Mouse (Mus musculus) urinary bladder, adult 18-20 months (tissue): Measurements from ENCODE around the gene Xrra1.
A peak's percentile ranks its signal among the peaks of the same experiment; 100 is the strongest.

Source experiments
- DNase-seq, 2 experiments: peaks; one replicate each; pipeline ENCODE4 v3.0.0; 2022; ENCODE audit warnings: low spot score in 2 of 2, mixed read lengths in 2 of 2

Xrra1 gene

DNA sequence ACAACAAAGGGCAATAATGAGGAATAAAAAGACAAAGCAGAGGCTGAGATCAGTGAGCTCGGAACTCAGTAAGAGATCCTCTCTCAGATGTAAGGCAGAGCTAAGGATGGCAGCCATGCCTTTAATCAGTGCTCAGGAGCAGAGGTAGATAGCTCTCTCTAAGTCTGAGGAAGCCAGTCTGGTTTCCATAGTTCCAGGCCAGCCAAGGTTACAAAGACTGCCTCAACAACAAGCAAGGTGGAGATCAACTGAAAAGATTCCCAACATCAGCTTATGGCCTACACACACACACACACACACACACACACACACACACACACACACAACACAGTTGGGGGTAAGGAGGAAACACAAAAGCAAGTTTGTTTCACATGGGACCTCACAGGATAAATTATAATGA, 7.8 kb upstream of the Xrra1 start:
- no peak for DNase-seq

DNA sequence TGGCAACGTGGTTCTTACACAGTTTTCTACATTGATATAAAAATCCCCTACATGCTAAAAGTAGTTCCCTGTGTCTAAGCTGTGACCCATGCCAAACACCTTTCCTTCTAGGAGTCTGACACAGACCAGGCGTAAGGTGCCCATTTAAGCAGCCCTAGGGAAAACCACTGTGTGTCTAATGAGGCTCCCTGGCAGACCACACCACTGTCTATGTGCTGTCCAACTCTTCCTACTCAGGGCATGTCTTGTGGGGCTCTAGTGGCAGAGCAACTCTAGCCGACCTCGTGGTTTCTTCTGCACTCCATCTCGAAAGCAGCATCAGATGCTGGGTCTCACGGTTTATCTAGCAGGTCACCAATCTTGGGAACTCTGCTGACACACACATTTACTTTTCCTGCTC, 7.3 kb upstream of the Xrra1 start:
- no peak for DNase-seq

- DNase-seq, result no peak
These were observed 5.6 kb upstream of the Xrra1 start for GRCm38 (mm10) chr7:99853350-99853749.

DNA sequence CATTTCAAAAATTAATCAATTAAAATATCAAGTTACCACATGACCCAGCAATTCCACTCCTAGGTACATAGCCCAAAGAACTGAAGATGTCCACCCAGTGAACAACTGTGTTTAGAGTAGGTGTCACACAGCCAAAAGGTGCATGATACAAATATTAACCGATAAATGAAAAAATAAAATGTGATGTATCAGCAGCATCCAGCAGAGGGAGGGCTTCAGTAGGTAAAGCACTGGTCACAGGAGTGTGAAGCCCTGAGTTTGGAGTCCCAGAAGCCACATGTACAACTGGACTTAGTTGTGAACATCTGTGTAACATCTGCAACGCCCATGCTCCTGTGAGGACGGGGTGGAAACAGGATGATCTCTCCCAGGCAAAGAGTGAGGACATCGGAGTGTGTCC, 4.6 kb upstream of the Xrra1 start:
- no peak for DNase-seq

DNA sequence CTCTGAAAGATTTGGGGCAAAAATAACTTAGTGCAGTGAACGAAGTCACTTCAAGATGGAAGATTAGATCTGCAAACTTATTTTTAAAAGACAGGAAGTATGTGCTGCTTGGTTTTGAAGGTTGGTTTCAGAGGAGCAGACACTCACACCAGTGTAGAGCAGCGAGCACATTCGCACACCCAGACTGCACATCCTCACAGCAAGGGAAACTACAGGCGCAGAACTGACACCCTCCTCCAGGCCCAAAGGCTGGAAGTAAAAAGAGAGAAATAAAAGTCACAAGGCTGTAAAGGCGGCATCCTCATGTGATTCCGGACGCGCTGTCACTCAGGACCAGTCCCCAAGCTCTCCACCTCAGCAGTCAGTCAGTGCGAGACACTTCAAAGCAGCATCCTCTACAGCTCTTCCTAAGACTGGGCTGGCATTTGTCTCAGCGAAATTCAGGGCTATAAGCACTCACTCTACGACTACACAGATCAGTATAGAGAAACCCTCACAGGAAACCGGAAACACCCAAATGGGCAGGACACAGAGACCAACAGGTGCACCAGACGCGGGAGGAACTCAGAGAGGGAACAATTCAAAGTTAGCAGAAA, 2.6 kb upstream of the Xrra1 start:
- no peak for DNase-seq

- DNase-seq, result no peak
These were observed 622 bp upstream of the Xrra1 start for GRCm38 (mm10) chr7:99858175-99858812.

GRCm38 (mm10) chr7:99863362-99863761, 4.4 kb downstream of the Xrra1 start, which contains the start of gene Spcs2:
Spcs2 (minus strand) TSS chr7:99863462.
- DNase-seq, result no peak

GRCm38 (mm10) chr7:99864241-99865028, 5.5 kb downstream of the Xrra1 start:
- no peak for DNase-seq

DNA sequence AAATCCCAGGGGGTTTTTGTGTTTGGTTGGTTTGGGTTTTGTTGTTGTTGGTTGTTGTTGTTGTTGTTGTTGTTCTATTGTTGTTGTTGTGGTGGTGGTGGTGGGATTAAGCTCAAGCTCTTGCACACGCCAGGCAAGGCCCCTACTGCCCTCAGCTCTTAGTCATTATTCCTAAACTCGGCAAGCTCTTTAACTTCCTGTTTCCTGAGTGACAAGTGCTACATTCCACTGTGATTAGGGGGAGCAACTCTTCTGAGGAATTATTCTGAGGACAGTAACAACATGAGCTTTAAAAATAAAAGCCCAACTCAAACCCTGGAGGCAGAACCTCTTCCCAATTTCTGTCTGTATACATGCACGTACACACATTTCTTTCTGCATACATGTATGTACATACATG, 6.3 kb downstream of the Xrra1 start:
- no peak for DNase-seq

DNA sequence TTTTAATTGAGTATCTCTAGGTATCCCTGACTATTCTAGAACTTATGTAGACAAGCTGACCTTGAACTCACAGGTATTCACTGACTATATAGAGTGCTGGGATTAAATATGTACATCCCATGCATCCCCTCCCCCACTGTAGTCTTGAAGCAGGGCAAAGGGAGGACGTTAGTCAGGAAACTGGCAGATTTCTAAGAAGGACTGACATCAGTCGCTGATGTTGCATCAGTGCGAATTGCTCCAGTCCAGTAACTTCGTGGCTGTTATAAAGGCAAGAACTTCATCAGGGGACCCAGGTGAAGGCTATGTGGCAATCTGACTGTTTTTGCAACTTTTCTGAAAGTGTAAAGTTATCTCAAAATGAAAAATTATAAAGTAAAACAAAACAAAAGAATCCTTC, 10.4 kb downstream of the Xrra1 start:
- DNase-seq, result no peak

GRCm38 (mm10) chr7:99873965-99874364, 15.0 kb downstream of the Xrra1 start:
- no peak for DNase-seq

DNA sequence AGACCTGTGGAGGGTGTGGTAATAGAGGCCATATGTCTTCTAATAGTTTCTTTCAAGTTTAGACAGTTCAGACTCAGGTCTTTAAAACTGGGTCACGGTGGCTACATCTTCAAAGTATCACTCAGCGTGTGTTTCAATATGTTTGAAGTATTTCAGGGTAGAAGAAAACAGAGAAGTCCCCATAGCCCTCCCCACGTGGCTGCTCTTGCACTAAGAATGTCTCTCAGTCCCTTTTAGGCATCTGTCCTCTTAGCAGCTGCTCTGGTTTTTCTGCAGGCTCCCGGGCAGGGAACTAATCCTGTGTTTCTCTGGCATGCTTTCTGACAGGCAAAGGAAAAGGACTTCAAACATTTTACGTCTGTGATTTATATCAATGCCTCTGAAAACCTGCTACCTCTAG, 17.0 kb downstream of the Xrra1 start:
- no peak for DNase-seq

- DNase-seq, result peak; percentile 62 to 69
These were observed 17.4 kb downstream of the Xrra1 start for GRCm38 (mm10) chr7:99876345-99876744.

DNA sequence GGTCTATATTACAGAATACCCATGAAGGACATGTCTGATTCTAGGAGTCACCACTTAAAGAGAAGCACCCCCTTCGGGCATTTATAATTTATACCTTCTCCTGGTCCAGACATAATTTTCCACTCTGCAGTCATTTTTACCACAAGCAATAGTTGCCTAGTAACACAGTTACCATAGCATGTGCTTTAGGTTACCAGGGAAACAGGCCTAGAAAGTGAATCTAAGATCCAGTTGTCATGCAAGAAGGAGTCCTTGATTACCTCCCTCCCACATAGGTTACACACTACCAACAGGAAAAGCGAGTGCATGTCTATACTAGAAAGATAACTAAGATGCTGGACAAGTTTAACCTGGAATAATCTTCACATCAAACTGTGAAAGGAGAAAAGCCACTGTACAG, 19.3 kb downstream of the Xrra1 start:
- no peak for DNase-seq

GRCm38 (mm10) chr7:99887230-99887735, 28.4 kb downstream of the Xrra1 start:
- no peak for DNase-seq

GRCm38 (mm10) chr7:99887743-99888142, 28.8 kb downstream of the Xrra1 start:
- DNase-seq, result no peak

GRCm38 (mm10) chr7:99889175-99889880, 30.4 kb downstream of the Xrra1 start:
- no peak for DNase-seq

DNA sequence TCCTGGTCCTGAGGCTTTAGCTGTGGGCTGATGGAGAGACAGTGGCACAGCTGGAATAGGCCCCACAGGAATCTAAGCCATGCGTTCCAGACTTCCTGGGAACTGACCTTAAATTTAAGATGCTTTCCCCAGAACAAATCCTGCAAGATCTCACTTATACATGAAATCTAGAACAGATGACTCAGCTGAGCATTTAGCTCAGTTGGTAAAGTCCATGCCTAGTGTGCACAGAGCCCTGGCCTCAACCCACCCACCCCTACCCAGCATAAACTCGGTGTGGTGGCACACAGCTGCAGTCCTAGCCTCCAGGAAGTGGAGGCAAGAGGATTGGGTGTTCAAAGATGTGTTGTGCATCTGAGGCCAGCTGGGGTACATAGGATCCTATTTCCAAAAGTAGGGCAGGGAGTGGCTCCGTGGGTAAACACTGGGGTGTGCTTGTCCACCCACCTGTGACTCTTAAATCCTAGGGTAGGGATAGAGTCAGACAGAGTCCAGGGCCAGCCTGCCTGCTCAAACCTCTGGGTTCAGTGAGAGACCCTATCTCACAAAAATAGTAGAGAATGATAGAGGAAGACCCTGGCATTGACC, 31.3 kb downstream of the Xrra1 start:
- DNase-seq, result no peak

GRCm38 (mm10) chr7:99891471-99891870, 32.6 kb downstream of the Xrra1 start:
- DNase-seq, result no peak

- DNase-seq, result no peak
These were observed 33.4 kb downstream of the Xrra1 start for GRCm38 (mm10) chr7:99892351-99892750.

DNA sequence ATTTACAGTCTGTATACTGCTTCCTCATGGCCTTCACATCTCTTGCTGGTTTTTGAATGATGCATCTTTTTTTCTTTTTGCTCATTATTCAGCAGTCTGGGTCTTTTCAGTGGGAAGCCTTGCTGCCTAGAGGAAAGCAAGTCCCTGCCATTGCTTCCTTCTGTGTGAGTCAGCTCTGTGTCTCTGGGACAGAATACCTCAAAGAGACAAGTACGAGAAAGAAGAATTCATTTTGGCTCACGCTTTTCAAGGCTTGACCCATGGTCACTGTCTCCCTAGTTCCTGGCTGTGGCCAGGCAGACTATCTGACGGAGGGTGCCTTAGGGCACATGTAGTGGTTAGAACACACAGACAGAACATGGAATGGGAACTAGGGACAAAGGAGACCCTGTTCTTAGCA, 35.1 kb downstream of the Xrra1 start:
- DNase-seq, result no peak

GRCm38 (mm10) chr7:99894478-99894877, 35.6 kb downstream of the Xrra1 start:
- no peak for DNase-seq
